Mouse (Mus musculus) embryo, embryonic 11.5 days (tissue): ENCODE results near the gene Map2k4.

Experiments used
- DNase-seq: peaks from one replicate; pipeline ENCODE4 v3.0.0-alpha.2; 2012; ENCODE audit warnings: low read depth, low spot score

The Map2k4 gene

DNA sequence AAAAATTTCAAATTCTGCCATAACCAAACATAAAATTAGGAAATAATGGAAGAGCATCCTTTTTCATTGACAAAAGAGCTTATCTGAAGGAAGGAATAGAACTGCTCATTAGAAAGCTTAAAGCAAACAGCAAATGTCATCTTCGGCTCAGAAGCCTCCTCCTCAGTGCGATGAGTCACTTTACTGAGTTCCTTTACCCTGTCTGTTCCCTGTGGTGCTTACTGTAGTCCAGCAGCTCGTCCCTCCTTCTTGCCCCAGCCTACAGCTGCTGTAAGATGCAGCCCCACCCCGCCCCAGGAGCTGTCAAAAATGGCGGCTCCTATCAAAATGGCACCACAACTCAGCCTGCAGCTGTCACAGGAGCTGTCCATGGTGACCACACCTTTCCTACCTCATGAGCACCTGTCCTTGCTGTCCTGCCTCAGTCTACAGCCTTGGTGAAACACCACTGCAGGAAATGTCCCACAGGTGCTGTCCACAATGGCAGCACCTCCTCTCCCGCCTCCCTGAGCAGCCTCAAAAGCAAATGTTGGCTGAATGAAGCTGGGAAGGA lies 75.3 kb downstream of the Map2k4 start:
- no peak for DNase-seq

DNA sequence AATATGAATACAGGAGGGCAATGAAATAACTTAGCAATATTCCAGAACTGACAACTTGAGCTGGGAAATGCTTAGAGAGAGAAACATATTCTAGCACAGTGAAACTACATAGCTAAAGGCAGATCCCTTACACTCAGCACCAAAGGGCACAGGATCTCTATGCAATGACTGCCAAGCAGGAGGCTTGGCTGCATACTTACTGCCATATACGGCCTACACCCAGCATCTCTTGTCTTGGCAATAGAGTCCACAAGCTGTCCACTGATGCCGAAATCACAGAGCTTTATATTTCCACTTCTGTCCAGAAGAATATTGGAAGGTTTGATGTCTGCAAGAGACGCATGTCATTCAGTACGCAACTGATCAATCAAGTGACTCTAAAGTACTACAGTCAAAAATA lies 81.3 kb downstream of the Map2k4 start:
- DNase-seq, result no peak

GRCm38 (mm10) chr11:65706176-65706575 lies 81.9 kb downstream of the Map2k4 start:
- DNase-seq, result no peak

DNA sequence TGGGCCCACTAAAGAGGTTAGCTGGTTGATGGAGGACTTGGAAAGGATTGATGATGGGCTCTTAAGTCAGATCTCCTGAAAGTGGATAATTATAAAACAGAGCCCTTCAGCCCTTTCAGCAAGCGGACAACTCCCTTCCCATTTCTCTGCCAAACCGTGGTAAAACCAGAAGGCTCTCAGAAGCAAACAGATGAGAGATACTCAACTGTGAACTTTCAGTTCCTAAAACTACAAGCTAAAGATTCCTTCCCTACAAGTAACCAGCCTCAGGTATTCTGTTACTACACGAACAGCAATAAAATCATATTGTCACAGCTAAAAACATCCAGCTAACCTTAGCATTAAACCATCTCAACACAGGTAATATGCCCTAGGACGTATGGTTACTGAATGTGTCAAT lies 83.2 kb downstream of the Map2k4 start:
- DNase-seq, result no peak

- DNase-seq, result peak; percentile 46
Observed at GRCm38 (mm10) chr11:65678824-65679402, 109.2 kb downstream of the Map2k4 start.

DNA sequence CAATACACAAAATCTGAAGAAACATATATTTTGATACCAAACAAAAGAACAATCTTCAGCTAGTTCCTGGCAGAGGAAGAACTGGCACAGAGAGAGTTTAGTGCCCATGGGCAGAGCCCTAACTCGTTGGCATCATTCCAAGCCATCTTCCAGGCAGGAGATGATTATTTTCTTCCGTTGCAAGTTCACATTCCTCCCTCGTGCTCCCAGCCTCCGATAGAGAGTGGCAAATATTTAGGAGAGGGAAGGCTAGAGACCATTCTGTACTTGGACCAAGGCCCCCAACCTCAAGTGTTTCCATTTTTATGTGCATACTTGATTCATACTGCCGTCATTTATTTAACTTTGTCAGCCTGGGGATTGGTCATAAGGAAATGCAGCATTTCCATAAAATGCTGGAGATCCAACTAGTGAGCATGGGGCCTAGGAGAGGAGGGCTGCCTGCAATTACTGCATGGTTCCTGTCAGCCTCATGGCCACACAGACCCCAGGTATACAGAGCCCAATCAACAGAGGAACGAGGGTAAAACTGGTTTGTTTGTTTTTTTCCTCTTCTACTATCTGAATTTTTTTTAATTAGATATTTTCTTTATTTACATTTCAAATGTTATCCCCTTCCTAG lies 120.6 kb downstream of the Map2k4 start:
- no peak for DNase-seq

GRCm38 (mm10) chr11:65664903-65665302 lies 123.2 kb downstream of the Map2k4 start:
- DNase-seq, result no peak

- no peak for DNase-seq
Observed at GRCm38 (mm10) chr11:65661790-65662522, 126.1 kb downstream of the Map2k4 start.

DNA sequence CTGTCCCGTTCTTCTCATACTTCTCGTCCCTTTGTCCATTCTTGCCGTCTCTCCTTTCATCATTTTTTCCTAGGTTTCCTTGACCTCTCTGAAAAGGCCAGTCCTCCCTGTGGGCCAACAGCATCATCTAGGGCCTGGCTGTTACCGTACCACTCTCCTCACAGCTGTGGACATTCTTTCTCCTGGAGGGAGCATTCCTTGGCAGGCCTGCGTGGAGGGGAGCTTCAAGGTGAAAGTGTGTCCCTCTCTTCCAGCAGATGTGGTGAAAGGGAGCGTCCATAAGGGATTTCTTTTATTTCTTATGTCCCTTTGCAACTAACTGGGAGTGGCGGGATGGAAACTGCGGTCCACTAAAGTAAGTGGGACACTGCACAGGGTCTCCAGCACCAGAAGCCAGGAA lies 134.2 kb downstream of the Map2k4 start:
- DNase-seq, result no peak

DNA sequence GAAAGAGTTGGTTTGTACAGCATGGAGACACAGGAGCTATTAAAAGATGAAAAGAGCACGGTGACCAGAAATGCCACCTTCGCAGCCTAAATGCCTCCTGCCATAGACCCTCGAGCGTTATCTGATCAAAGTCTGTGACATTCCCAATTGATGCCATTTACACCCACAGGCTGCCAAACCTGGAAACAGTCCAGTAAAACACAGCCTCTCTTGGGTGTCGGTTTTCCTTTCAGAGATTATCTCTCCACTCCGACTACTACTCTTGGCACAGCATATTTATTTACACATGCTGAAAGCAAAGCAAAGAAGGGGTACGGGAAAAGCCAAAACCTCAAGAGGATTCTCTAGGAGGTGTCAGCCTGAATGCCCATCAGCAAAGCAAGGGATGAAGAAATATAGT lies 136.7 kb downstream of the Map2k4 start:
- no peak for DNase-seq

- DNase-seq, result no peak
Observed at GRCm38 (mm10) chr11:65649956-65650715, 138.0 kb downstream of the Map2k4 start.

- no peak for DNase-seq
Observed at GRCm38 (mm10) chr11:65649469-65649868, 138.6 kb downstream of the Map2k4 start.

- no peak for DNase-seq
Observed at GRCm38 (mm10) chr11:65646314-65646713, 141.8 kb downstream of the Map2k4 start.

GRCm38 (mm10) chr11:65644539-65644938 lies 143.6 kb downstream of the Map2k4 start:
- no peak for DNase-seq

- DNase-seq, result no peak
Observed at GRCm38 (mm10) chr11:65640261-65640660, 147.8 kb downstream of the Map2k4 start.
